Mouse (Mus musculus): ENCODE data around the gene Nr0b2.

GRCm38 (mm10) chr4:133599571-133600073 is 46.4 kb downstream of the Nr0b2 start:
- TF ChIP-seq POLR2A (IDR thresholded peaks at IDR 0.05; ENCODE audit: control insufficient read depth, extremely low read depth, insufficient read depth, low read length, poor library complexity) (no peak), CTCF (IDR thresholded peaks at IDR 0.05; ENCODE audit: borderline replicate concordance, control insufficient read depth, extremely low read depth, insufficient read depth, low read length, poor library complexity) (0 out of 2 replicates have a peak, but pooled peaks have one; percentile 32)

Data from thymus, adult 2 months (tissue).